Mouse (Mus musculus): Measurements from ENCODE around the gene Wdr62.
"Not testable (repeated sequence)": the region's sequence is repeated elsewhere in the genome, so short reads cannot be mapped to it uniquely, and the experiment has no call there.

Wdr62 gene

GRCm38 (mm10) chr7:30206364-30206763 lies 73.9 kb downstream of the Wdr62 start:
- not testable (repeated sequence) for DNase-seq (ENCODE audit: low spot score in 2 of 2)

GRCm38 (mm10) chr7:30205383-30205782 lies 74.8 kb downstream of the Wdr62 start:
- peak in 1 of 2 experiments; percentile 73 for DNase-seq (ENCODE audit: low spot score in 2 of 2)

DNA sequence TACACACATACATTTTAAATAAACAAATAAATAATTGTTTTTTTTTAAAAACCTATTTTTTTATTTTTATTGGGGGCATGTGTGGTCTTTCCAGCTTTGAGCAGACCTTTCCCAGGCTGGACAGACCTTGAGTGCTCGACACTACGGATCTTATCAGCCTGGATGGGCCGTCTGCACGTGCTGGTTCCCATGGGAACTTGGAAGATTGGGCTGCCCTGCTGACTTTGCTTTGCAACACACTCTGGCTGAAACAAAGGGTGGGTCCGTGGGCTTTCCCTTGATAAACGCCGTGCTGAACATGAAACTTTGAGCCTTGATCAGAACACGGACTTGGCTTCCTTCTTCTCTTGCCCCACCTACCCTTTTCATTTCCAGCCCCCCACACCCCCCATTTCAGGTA lies 75.8 kb downstream of the Wdr62 start:
- DNase-seq (ENCODE audit: low spot score in 2 of 2) = peak in 1 of 2 experiments; percentile 18

DNA sequence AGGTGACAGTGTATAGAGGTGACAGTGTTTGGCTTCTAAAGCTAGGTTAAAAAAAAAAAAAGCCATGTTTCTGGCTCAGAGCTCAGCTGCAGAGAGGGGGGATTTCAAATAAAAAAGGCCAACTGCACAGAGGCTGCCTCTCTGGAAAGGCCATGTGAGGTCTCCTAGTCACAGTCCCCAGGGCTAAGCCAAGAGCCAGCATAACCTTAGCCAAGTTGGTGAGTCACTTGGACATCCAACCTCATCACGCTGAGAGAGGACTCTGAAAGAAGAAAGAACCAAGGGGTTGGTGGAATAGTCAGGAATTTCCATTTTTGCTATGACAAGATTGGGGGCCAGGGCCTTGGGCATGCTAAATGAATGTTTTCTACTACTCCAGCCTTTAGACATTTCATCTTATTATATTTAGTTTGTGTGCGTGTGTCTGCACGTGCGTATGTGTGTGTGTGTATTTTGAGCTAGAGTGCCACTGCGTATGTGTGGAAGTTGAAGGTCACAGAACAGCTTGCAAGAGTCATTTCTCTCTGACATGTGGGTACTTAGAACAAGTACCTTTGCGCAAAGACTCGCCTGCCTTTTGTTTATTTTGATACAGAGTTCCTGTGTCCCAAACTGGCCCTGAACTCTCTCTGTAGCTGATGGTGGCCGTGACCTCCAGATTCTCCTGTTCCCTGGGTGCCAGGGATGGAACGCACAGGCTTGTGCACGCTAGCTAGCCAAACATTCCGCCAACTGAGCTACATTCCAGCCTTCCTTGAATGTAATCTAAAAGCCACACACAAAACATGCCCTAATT lies 77.1 kb downstream of the Wdr62 start:
- peak in 1 of 2 experiments; percentile 18 for DNase-seq (ENCODE audit: low spot score in 2 of 2)

- DNase-seq (ENCODE audit: low spot score in 2 of 2) = not testable (repeated sequence)
These were observed 79.6 kb downstream of the Wdr62 start for GRCm38 (mm10) chr7:30200661-30201060.

DNA sequence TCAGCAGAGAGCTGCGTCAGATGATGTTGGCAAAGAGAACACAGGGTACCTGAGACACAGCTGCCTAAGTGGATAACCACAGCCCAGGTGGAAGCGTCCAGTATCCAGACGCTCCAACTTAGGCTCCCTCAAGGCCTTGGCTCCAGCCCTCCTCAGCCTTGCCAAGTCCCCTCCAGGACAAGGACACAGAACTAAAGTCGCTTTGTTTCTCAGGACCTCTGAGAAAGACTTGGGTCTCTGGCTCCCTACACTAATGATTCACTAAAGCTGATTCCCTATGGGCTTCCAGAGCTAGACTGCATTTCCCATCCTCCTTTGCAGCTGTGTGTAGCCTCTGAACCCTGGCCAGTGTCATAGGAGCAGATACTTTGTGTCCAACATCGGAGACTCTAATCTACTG lies 80.0 kb downstream of the Wdr62 start:
- peak; percentile 19 to 24 for DNase-seq (ENCODE audit: low spot score in 2 of 2)

- peak in 1 of 2 experiments; percentile 19 for DNase-seq (ENCODE audit: low spot score in 2 of 2)
These were observed 80.6 kb downstream of the Wdr62 start for GRCm38 (mm10) chr7:30199498-30200139.

DNA sequence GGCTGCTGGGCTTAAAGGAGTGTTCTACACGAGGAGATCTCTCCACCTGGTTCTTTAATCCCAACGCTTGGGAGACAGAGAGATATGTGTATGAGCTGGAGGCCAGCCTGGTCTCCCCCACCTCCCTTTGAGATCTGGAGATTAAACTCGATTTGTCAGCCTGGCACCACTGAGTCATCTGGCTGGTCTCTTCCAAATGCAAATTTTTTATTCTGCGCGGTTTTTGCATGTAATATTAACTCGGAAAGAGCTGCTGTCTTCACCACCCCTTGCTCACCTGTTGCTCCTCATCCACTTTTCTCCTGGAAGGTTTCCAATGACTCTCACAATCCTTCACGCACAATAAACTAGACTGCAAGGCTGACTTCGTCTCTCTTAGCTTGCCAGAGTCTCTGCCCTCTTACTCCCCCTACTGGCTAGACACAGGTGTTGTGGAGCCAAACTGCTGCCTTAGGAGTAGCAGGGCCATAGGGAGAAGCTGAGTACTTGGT lies 81.7 kb downstream of the Wdr62 start, which contains the start of gene Capns1:
TSS of gene Capns1 (minus strand) at position 331 of the 491 bp plus-strand sequence.
- DNase-seq (ENCODE audit: low spot score in 2 of 2) = peak; percentile 56 to 69

- DNase-seq (ENCODE audit: low spot score in 2 of 2) = peak in 1 of 2 experiments; percentile 26
These were observed 82.6 kb downstream of the Wdr62 start for GRCm38 (mm10) chr7:30197592-30198129.

DNA sequence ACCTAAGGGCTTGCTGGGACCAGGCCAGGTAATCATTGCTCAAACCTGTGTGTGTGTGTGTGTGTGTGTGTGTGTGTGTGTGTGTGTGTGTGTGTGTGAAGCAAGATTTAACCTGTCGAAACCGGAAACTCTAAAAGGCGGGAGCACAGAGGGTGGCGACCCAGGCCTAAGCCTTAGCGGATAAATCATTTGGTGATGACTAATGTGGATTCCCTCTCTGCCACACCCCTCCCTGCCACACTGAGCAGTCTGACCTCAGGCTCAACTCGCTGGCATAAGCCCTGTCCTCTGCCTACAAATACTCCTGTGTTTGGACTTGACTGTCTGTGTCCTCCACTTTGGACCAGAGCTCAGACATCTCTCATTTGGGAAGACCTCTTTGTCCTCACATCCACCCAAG lies 84.0 kb downstream of the Wdr62 start:
- DNase-seq (ENCODE audit: low spot score in 2 of 2) = peak in 1 of 2 experiments; percentile 28

- DNase-seq (ENCODE audit: low spot score in 2 of 2) = peak in 1 of 2 experiments; percentile 29
These were observed 84.8 kb downstream of the Wdr62 start for GRCm38 (mm10) chr7:30195461-30195860.

DNA sequence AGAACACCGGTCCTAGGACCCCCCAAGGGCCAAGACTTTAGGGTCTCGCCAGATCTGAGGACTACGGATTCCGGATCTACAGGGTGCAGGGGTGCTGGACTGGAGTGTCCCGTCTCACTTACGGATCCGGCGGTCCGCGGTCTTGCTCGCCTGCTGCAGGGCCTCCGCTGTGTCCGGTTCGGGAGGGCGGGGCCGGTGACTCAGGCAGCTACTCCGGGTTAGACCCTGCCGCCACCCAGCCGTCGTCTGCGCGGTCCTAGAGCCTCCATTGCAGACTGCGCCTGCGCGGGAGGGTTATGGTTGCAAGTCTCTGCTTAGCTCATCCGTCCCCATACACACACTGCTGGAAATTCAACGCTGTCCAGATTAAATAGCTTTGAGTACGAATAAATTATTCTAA lies 85.3 kb downstream of the Wdr62 start:
- peak; percentile 96 to 97 for DNase-seq (ENCODE audit: low spot score in 2 of 2)

DNA sequence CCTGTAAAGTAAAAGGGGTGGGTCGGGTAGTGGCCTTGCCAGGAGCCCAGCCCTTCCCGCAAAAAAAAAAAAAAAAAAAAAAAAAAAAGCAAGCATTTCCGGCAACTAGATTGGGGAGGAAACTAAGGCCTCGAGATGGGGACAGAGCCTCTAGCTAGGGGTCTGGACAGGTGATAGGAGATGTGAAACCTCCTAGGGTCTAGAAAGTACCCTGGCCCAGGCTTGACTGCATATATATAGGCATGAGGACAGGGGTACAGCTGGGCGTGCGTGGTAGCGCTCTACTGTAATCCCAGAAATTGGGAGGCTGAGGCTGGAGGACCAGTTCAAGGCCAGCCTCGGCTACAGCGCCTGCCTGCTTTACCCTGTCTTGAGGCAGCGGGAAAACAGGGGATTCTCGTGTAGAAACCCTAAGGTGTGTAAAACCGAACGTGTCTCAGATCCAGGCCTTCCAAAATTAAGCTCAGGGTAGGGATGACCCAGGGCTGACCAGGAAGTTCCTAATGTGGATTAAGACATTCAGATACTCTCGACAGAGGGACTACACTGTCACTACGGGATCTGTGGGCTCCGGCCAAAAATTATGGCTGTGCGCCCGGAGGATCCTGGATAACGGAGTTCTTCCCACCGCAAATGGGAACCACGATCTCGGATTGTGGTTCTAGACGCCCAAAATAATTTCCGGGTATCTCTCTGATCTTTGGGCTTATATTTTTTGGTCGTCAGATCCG lies 86.0 kb downstream of the Wdr62 start:
- peak; percentile 69 to 71 for DNase-seq (ENCODE audit: low spot score in 2 of 2)

GRCm38 (mm10) chr7:30193581-30194100 lies 86.6 kb downstream of the Wdr62 start:
- peak; percentile 82 to 83 for DNase-seq (ENCODE audit: low spot score in 2 of 2)

- no peak for DNase-seq (ENCODE audit: low spot score in 2 of 2)
These were observed 87.2 kb downstream of the Wdr62 start for GRCm38 (mm10) chr7:30193013-30193412.

DNA sequence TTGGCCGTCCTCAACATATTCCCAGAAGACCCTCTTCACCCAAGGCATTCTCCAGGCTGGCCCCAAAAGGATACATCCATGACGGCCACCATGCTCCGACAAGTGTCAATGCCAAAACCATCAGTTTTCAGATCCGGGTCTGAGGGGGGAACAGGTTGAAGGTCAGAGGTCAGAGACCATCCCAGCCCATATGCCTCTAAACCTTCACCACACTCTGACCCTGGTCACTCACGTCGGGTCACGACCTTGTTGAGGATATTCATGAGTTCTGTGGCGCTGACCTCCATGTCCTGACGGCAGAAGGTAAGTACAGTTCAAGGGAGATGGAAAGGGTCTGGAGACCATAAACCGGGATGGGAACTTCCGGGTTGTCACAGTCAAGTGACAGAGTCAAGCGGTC lies 88.1 kb downstream of the Wdr62 start:
- DNase-seq (ENCODE audit: low spot score in 2 of 2) = peak; percentile 56 to 61
